Mouse (Mus musculus): ENCODE data around the gene Card6.

DNA sequence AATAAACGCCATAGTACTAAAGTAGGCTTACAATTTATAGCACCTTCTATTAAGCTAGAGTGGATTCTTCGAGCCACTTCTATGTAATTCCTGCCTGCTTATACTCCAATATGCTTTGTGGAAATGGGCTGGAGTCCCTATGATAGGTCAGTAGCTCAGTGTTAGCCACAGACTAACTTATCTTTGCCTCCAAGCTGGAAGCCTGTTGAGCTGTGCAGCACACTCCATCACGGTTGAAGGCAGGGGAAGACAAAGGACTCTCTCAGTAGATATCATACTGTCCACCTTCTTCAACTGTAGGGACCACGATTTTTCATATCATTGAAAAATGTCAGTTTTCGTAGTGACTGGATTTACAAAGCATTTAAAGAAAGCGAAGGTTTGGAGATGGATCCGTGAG lies 31.5 kb upstream of the Card6 start:
- TF ChIP-seq CTCF (IDR thresholded peaks at IDR 0.05; ENCODE audit: borderline replicate concordance, extremely low read depth, insufficient read depth, insufficient read length) (no peak), POLR2A (IDR thresholded peaks at IDR 0.05; ENCODE audit: borderline replicate concordance, extremely low read depth, insufficient read depth, insufficient read length, poor library complexity, severe bottlenecking) (no peak)

All from brain, embryonic 14.5 days (tissue).